Mouse (Mus musculus): ENCODE data around the gene AI837181. TPM values are rescaled to one million over a fixed set of nuclear protein-coding genes. Genes with fewer than 3 reads are reported as not detected.
A peak's percentile ranks its signal among the peaks of the same experiment; 100 is the strongest.

The AI837181 gene
- polyA plus RNA-seq, 1 experiment from 2014 or later = 36.7 TPM

DNA sequence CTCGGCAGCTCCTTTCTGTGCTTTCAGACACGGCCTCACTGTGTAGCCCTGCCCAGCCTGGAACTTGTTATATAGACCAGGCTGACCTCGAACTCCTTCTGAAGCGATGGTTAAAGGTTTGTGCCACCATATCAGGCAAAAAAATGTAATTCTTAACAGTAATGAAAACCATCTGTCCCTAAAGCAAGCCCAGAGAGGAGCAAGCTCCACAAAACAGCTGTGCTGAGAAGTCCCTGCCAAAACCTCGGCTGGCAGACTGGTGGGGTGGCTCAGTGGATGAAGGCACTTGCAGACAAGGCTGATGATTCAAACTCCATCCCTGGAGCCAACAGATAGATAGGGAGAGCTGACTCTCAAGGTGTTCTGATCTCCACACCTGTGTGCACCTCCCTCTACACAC, 15.9 kb upstream of the AI837181 start:
- Histone ChIP-seq H3K9me3 (replicated peaks; ENCODE audit: control insufficient read depth, low read length) (no peaks in the 10 kb centered on the region), H3K4me3 (ENCODE audit: low read depth, low read length) (no peak overlapping the region), H3K4me1 (ENCODE audit: control insufficient read depth, insufficient read depth, low read length) (no peaks in the 10 kb centered on the region; the same call in 1 of the 2 replicates), H3K4me2 (ENCODE audit: low read length) (no peak overlapping the region), H3K36me3 (ENCODE audit: control insufficient read depth, insufficient read depth, low read length) (no peaks in the 10 kb centered on the region), H3K9ac (ENCODE audit: low read length) (no peak overlapping the region), H3K27me3 (replicated peaks; ENCODE audit: control insufficient read depth, insufficient read depth, low read length) (no peaks in the 10 kb centered on the region), H3K27ac (ENCODE audit: low read depth, low read length) (no peak overlapping the region)
- ATAC-seq (no peak), DNase-seq (ENCODE audit: low spot score) (peak; percentile 16)
- 80% methylated on average over 5 of the region's 5 CpGs for WGBS

DNA sequence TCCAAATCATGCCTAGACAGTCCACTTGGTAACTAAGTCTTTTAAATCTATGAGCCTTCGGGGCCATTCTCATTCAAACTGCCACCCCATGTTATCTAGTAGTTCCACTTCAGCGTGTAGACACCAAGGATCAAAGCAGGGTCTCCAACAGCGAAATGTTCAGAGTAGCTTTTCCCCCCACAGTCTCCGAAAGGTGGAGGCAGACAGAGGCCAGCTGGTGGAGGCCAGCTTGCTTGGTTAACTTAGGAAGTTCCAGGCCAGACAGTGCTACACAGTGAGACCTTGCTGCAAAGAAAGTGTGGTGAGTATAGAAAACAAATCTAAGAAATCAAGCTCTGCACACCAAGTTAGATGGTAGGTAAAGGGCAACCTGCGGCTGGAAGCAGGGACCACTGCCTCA, 14.3 kb upstream of the AI837181 start:
- H3K27me3 ChIP-seq (replicated peaks; ENCODE audit: control insufficient read depth, insufficient read depth, low read length) = no peaks in the 10 kb centered on the region
- WGBS = 92% methylated on average over 5 of the region's 5 CpGs
- no peaks in the 10 kb centered on the region for H3K36me3 ChIP-seq (ENCODE audit: control insufficient read depth, insufficient read depth, low read length)
- no peak overlapping the region for H3K9ac ChIP-seq (ENCODE audit: low read length)
- no peaks in the 10 kb centered on the region for H3K9me3 ChIP-seq (replicated peaks; ENCODE audit: control insufficient read depth, low read length)
- no peaks in the 10 kb centered on the region; the same call in 1 of the 2 replicates for H3K4me1 ChIP-seq (ENCODE audit: control insufficient read depth, insufficient read depth, low read length)
- no peak overlapping the region for H3K27ac ChIP-seq (ENCODE audit: low read depth, low read length)
- DNase-seq (ENCODE audit: low spot score) (no peak), ATAC-seq (no peak)
- no peak overlapping the region for H3K4me2 ChIP-seq (ENCODE audit: low read length)
- no peak overlapping the region for H3K4me3 ChIP-seq (ENCODE audit: low read depth, low read length)

DNA sequence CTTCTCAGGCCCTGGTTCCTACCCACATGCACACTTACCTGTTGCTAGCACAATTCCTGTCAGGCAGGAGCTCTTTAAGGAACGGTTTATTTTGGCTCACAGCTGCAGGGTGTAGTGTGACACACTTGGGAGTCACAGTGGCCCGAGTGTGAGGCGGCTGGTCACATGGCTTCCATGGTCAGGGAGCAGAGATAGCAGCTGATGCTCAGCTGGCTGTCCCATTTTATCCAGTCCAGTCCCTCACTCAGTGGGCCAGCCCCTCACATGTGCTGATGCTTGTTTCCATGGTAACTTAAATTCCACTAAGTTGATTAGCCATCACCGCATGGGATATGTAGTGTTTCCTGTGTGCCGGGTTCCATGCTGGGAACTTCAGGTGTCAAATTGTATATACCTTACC, 13.0 kb upstream of the AI837181 start:
- Histone ChIP-seq H3K27ac (ENCODE audit: low read depth, low read length) (no peak overlapping the region), H3K27me3 (replicated peaks; ENCODE audit: control insufficient read depth, insufficient read depth, low read length) (no peaks in the 10 kb centered on the region), H3K4me2 (ENCODE audit: low read length) (no peak overlapping the region), H3K4me1 (ENCODE audit: control insufficient read depth, insufficient read depth, low read length) (no peaks in the 10 kb centered on the region; the same call in 1 of the 2 replicates), H3K36me3 (ENCODE audit: control insufficient read depth, insufficient read depth, low read length) (no peaks in the 10 kb centered on the region), H3K9ac (ENCODE audit: low read length) (no peak overlapping the region), H3K9me3 (replicated peaks; ENCODE audit: control insufficient read depth, low read length) (no peaks in the 10 kb centered on the region), H3K4me3 (ENCODE audit: low read depth, low read length) (no peak overlapping the region)
- 76% methylated on average over 5 of the region's 5 CpGs for WGBS
- DNase-seq (ENCODE audit: low spot score) = no peak
- ATAC-seq = no peak

DNA sequence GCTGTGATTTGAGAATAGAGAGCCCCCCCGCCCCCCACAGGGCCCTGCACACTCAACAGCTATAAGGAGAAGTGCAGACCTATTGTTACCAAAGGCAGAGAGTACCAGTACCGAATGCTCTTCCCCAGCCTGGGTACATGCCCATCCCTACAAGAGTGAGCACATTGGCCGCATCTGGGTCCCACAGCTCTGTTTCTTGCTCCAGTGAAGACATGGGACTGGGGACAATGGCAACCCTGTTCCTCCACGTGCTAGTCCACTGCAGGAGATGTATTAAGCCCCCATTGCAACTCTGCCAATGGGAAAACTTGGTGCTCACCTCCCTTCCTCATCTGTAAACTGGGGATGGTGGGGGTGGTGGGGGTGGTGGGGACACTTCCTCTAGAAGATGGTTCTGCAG, 11.1 kb upstream of the AI837181 start:
- no peak overlapping the region for H3K4me3 ChIP-seq (ENCODE audit: low read depth, low read length)
- DNase-seq (ENCODE audit: low spot score) = no peak
- H3K4me2 ChIP-seq (ENCODE audit: low read length) = no peak overlapping the region
- no peak overlapping the region for H3K27ac ChIP-seq (ENCODE audit: low read depth, low read length)
- H3K27me3 ChIP-seq (replicated peaks; ENCODE audit: control insufficient read depth, insufficient read depth, low read length) = no peaks in the 10 kb centered on the region
- 74% methylated on average over 4 of the region's 4 CpGs for WGBS
- no peaks in the 10 kb centered on the region for H3K9me3 ChIP-seq (replicated peaks; ENCODE audit: control insufficient read depth, low read length)
- no peak for ATAC-seq
- no peaks in the 10 kb centered on the region for H3K36me3 ChIP-seq (ENCODE audit: control insufficient read depth, insufficient read depth, low read length)
- H3K4me1 ChIP-seq (ENCODE audit: control insufficient read depth, insufficient read depth, low read length) = no peaks in the 10 kb centered on the region
- no peak overlapping the region for H3K9ac ChIP-seq (ENCODE audit: low read length)

DNA sequence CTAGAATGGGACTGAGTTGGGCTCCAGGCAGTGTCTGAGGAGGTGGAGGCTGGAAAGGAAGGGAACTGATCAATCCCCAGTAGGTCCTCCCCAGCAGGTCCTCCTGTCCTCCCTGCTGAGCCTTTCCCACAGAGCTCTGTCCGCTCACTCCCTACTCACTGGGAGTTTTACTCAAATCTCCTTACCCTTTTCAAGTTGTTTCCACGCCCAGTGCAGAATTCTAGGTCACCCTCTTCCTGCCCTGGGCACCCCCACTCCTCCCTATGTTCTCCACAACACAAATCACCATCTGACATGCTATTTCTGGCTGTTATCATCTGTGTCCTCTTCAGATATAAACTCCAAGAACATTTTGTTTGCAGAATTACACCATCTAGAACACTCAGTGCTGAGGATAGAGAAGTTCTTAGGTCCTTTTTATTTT, 10.4 kb upstream of the AI837181 start:
- H3K4me1 ChIP-seq (ENCODE audit: control insufficient read depth, insufficient read depth, low read length) = no peaks in the 10 kb centered on the region
- H3K27me3 ChIP-seq (replicated peaks; ENCODE audit: control insufficient read depth, insufficient read depth, low read length) = no peaks in the 10 kb centered on the region
- H3K36me3 ChIP-seq (ENCODE audit: control insufficient read depth, insufficient read depth, low read length) = no peaks in the 10 kb centered on the region
- 63% methylated on average over 2 of the region's 2 CpGs for WGBS
- DNase-seq (ENCODE audit: low spot score) (no peak), ATAC-seq (no peak)
- H3K4me3 ChIP-seq (ENCODE audit: low read depth, low read length) = no peak overlapping the region
- no peak overlapping the region for H3K4me2 ChIP-seq (ENCODE audit: low read length)
- no peaks in the 10 kb centered on the region for H3K9me3 ChIP-seq (replicated peaks; ENCODE audit: control insufficient read depth, low read length)
- no peak overlapping the region for H3K9ac ChIP-seq (ENCODE audit: low read length)
- H3K27ac ChIP-seq (ENCODE audit: low read depth, low read length) = no peak overlapping the region

DNA sequence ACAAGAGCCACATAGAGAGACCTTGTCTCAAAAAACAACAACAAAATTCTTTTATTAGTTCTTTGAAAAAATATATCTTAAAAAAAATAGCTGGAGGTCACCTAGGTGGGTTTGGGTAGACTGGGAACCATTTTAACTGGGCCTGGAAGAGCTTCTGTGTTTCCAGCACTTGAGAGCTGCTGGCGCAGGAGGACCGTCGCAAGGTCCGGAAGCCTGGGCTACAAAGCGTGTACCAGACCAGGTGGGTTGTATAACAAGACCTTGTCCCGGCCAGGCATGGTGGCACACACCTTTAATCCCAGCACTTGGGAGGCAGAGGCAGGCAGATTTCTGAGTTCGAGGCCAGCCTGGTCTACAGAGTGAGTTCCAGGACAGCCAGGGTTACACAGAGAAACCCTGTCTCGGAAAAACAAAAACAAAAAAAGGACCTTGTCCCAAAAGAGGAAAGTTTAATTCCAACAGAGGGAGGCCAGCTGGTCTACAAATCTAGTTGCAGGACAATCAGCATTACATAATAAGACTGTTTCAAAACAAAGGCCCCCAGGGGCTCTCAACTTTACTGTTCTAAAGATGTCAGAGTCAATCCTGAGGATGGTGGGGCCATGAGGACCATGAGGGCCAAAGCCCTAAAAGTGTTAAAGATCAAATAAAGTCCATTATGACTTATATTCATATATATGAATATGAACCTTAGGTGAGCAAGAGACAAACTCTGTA, 6.0 kb upstream of the AI837181 start:
- no peak overlapping the region for H3K4me3 ChIP-seq (ENCODE audit: low read depth, low read length)
- DNase-seq (ENCODE audit: low spot score) = no peak
- H3K27me3 ChIP-seq (replicated peaks; ENCODE audit: control insufficient read depth, insufficient read depth, low read length) = no peaks in the 10 kb centered on the region
- no peak overlapping the region for H3K9ac ChIP-seq (ENCODE audit: low read length)
- ATAC-seq = no peak
- no peaks in the 10 kb centered on the region for H3K9me3 ChIP-seq (replicated peaks; ENCODE audit: control insufficient read depth, low read length)
- H3K4me1 ChIP-seq (ENCODE audit: control insufficient read depth, insufficient read depth, low read length) = peaks cover 7% of the 10 kb centered on the region
- WGBS = 93% methylated on average over 8 of the region's 8 CpGs
- no peak overlapping the region for H3K27ac ChIP-seq (ENCODE audit: low read depth, low read length)
- H3K4me2 ChIP-seq (ENCODE audit: low read length) = no peak overlapping the region
- H3K36me3 ChIP-seq (ENCODE audit: control insufficient read depth, insufficient read depth, low read length) = peaks cover 24% of the 10 kb centered on the region

DNA sequence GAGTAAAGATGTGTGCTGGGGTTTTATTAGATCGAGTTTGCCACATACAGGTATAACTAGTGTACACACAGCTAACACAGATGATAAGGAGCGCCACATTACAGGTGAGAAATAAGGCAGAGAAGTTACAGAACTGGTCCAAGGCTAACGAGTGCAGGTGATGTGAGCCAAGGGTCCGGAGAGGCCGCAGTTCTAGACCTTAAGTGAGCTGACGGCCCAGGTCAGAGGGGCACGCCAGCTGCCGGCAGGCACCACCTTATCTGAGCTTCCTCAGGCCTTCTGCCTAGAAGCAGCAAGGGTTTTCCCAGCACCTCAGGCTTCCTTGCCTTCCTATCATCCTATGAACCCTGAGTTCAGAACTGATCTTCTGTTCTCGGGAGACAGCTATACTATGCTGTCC, 5.3 kb upstream of the AI837181 start:
- H3K27ac ChIP-seq (ENCODE audit: low read depth, low read length) = no peak overlapping the region
- H3K36me3 ChIP-seq (ENCODE audit: control insufficient read depth, insufficient read depth, low read length) = peaks cover 24% of the 10 kb centered on the region
- H3K4me3 ChIP-seq (ENCODE audit: low read depth, low read length) = no peak overlapping the region
- no peak overlapping the region for H3K4me2 ChIP-seq (ENCODE audit: low read length)
- 91% methylated on average over 9 of the region's 9 CpGs for WGBS
- DNase-seq (ENCODE audit: low spot score) (no peak), ATAC-seq (no peak)
- H3K9ac ChIP-seq (ENCODE audit: low read length) = no peak overlapping the region
- H3K4me1 ChIP-seq (ENCODE audit: control insufficient read depth, insufficient read depth, low read length) = peaks cover 7% of the 10 kb centered on the region
- H3K27me3 ChIP-seq (replicated peaks; ENCODE audit: control insufficient read depth, insufficient read depth, low read length) = no peaks in the 10 kb centered on the region
- no peaks in the 10 kb centered on the region for H3K9me3 ChIP-seq (replicated peaks; ENCODE audit: control insufficient read depth, low read length)

DNA sequence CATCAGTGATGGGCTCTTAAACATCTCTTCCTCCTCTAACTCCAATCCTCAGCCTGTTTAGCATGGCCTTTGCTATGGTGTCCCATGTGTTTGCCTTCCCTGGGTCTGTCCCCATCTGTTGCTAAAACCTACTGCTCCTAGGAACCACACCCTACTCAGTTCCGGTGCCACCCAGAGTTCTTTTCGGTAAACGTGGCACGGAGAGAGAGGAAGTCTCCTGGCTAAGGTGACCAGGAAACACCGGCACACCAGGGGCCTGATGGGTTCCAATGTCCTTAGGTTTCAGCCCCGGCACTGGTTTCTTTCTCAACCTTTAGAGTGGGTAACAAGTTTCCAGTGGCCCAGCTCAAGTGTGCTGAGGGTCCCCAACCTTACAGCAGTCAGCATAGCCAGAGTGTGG, 4.4 kb upstream of the AI837181 start:
- Histone ChIP-seq H3K9ac (ENCODE audit: low read length) (no peak overlapping the region), H3K36me3 (ENCODE audit: control insufficient read depth, insufficient read depth, low read length) (peaks cover 24% of the 10 kb centered on the region), H3K9me3 (replicated peaks; ENCODE audit: control insufficient read depth, low read length) (no peaks in the 10 kb centered on the region), H3K4me2 (ENCODE audit: low read length) (no peak overlapping the region), H3K27ac (ENCODE audit: low read depth, low read length) (no peak overlapping the region), H3K27me3 (replicated peaks; ENCODE audit: control insufficient read depth, insufficient read depth, low read length) (no peaks in the 10 kb centered on the region), H3K4me3 (ENCODE audit: low read depth, low read length) (no peak overlapping the region), H3K4me1 (ENCODE audit: control insufficient read depth, insufficient read depth, low read length) (peaks cover 7% of the 10 kb centered on the region)
- ATAC-seq (no peak), DNase-seq (ENCODE audit: low spot score) (no peak)
- 94% methylated on average over 6 of the region's 6 CpGs for WGBS

DNA sequence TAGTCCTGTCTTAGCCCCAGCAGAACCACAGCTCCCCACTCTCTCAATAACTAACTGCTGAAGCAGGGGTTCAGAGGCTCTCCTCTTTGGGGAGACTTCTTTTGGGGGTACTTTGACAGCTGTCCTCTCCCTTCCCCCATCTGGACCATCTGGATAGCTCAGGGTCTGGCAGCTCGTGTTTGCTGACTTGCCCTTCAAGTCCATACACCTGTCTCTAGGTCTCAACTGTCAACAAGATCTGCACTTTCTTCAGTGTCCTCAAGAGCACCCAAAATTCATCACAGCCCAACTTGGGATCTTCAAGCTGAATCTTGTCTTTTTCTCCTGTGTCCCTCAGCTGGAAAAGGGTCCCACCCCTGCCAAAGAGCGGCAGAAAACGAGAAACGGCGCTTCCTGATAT, 3.2 kb upstream of the AI837181 start:
- 95% methylated on average over 5 of the region's 5 CpGs for WGBS
- no peak for ATAC-seq
- DNase-seq (ENCODE audit: low spot score) = no peak
- Histone ChIP-seq H3K4me3 (ENCODE audit: low read depth, low read length) (no peak overlapping the region), H3K36me3 (ENCODE audit: control insufficient read depth, insufficient read depth, low read length) (peaks cover 33% of the 10 kb centered on the region), H3K27me3 (replicated peaks; ENCODE audit: control insufficient read depth, insufficient read depth, low read length) (no peaks in the 10 kb centered on the region), H3K9me3 (replicated peaks; ENCODE audit: control insufficient read depth, low read length) (no peaks in the 10 kb centered on the region), H3K4me2 (ENCODE audit: low read length) (no peak overlapping the region), H3K9ac (ENCODE audit: low read length) (no peak overlapping the region), H3K4me1 (ENCODE audit: control insufficient read depth, insufficient read depth, low read length) (peaks cover 16% of the 10 kb centered on the region), H3K27ac (ENCODE audit: low read depth, low read length) (no peak overlapping the region)
